Mouse (Mus musculus) regulatory T cell (primary cell): ENCODE measurements around the gene Zfp646.
"Not testable (repeated sequence)": the region's sequence is repeated elsewhere in the genome, so short reads cannot be mapped to it uniquely, and the experiment has no call there.

Experiments
- in situ Hi-C: fragments of 300-600 bp; cut with MboI, MseI; formaldehyde crosslinking; loops from one replicate; pipeline ENCODE4 v1.15.1; 2025; ENCODE audit warnings: high pct_unique_total_duplicates

Zfp646 gene

DNA sequence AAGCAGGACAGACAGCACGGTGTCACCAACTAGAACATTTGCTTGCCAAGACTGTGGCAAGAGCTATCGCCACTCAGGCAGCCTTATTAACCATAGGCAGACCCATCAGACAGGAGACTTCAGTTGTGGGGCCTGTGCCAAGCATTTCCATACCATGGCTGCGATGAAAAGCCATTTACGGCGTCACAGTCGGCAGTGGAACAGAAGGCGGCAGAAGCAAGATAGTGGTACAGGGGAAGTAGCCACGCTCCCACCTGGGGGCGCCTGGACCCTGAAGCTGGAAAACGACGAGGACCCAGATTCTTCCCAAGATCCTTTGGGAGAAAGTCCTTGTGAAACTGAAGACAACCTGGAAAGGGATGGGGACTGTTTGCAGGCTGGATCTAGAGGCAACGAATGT is 4.4 kb downstream of the Zfp646 start:
- in situ Hi-C loops: no loop called here

DNA sequence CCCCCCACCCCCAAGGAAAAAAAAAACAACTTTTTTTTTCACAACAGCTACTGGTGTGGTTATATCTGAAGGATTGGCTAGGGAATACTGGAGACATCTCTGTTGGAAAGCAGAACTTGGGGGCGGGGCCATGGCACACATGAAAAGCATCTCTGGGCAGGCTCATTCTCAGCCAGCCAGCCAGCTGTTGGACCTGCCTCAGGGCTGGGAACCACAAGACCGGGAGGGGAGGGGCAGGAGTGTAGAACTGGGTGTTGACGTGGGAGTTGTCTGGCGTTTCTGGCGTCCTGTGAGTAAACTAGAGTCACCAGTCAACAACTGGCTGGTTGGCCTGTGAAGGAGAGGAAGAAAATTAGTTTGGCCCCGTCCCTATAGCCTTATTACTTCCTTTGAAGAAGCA is 9.9 kb downstream of the Zfp646 start:
- in situ Hi-C loops: no loop called here

DNA sequence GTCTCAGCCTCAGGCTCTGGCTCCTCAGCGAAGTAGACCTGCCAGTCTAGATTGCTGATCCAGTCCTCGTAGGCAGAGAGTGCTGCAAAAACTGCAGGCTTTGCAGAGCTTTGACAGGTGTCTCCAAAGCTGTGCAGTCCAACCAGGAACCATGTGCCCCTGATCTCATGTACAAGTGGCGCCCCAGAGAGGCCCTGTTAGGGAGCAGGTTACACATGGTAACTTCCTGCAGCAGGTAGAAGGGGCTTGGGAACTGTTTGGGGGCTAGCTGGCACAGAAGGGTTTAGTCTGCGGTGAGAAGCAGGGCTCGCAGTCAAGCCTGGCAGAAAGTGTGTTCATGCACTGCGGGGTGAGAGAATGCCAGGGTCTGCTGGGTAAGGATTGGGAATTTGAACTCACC is 10.5 kb downstream of the Zfp646 start:
- in situ Hi-C loops: no loop called here

DNA sequence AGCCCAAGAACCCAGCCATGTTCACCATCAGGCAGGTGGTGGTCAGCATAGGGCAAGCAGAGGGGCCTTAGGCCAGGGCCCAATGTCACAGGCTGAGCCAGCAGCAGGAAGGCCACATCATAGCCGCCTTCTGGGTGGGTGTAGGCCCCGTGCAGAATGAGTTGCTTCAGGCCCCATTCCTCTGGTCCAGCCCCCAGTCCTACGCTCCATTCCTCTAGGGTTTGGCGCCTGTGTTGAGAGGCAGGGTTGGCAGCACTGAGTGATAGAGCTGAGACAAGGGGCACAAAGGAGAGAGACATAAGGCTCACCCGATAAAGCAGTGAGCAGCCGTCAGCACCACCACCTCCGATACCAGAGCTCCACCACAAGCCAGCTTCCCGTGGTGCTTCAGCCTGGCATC is 11.2 kb downstream of the Zfp646 start:
- in situ Hi-C loops: no loop called here

DNA sequence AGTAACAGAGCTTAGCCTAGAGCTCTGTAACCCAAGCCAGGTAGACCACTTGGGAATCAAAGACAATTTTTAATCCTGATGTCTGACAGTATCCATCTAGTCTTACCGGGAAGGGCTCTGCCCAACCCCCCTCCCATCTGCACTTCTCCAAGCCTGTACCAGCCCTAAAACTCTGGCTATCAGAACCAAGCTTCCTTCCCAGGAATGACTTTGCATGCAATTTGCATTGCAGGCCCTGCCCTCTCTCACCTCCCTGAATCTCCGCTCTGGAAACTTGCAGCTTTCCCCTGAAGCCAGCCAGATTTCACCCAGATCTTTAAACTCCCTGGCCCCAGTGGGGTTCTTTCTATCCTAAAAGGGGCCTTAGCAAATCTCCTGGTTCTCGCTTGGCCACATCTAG is 11.8 kb downstream of the Zfp646 start:
- in situ Hi-C loops: no loop called here

DNA sequence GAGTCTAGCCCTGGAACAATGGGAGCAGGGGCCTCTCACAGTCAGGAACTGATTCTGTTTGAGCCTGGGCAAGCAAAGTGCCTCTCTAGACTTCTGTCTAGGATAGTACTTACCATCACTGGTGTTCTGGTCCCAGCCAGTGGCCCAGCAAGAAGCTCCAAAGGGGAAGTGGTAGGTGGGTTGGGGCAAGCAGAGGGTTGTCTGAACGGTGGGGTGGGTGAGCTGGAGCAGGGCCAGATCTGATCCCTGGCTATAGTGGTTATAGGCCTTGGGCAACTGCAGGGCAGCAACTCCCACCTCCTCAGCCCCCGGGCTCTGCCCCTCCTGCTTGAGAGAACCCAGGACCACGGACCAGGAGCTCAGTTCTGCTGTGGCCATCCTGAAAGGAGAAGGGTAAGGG is 12.8 kb downstream of the Zfp646 start:
- in situ Hi-C loops: no loop called here

DNA sequence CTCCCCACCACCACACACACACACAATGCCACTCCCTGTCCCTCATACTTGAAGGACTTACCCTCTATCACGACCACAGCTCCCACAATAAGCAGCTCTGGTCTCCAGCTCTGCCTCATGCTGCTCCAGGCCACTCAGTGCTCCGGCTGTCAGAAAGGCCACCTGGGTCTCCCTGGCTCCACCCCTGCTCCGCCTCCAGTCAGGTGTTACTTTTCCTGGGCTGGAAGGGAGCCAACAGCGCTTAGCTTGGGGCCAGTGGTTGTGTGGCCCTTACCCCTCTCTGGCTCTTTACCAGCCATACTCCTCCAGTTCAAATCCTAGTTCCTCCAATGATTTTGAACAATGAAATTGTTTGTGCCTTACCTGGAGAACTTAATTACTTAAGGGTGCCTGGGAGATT is 14.8 kb downstream of the Zfp646 start, which contains the start of gene Prss53:
Gene Prss53 (minus strand): TSS at position 173 of the 400 bp plus-strand sequence.
- in situ Hi-C loops: no loop called here

DNA sequence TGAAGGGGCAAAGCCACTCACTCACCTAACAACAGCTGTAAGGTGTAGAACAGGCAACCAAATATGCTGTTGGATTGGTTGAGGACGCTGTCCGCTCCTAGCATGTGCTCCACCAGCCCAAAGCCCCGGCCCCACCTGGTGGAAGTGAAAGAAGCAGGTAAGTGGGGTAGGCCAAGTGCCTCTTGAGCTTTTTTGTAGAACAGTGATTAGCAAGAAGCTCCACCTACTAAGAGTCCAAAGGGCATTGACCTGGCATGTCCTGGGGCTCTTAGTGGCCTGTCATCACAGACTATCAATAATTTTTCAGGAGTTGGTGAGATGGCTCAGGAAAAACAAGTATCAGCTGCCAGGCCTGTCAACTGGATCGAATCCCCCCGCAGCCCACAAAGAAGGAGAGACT is 18.5 kb downstream of the Zfp646 start:
- in situ Hi-C loops: no loop called here

DNA sequence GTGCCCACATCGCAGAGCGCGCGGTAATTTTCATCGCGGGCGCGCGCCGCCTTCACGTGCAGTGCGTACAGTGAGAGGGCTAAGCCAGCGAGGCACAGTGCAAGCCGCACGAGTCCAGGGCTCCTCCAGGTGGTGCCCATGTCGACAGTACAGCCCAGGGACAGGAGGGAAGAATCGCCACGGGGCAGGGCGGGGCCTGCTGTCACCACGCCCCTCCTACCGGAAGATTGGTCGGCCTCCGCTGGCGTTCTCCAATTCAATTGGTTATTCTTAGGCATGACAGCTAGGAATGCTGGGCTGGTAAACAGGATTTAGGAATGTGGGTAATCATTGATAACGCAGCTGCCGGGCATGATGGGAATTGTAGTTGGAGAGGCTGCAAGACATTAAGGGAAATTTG is 19.4 kb downstream of the Zfp646 start, which contains the start of the genes Gm21974 and Vkorc1:
Gene Gm21974 (minus strand): TSS at position 13 of the 400 bp plus-strand sequence.
Gene Vkorc1 (minus strand): TSS at position 176 of the 400 bp plus-strand sequence.
- in situ Hi-C loops: no loop called here

DNA sequence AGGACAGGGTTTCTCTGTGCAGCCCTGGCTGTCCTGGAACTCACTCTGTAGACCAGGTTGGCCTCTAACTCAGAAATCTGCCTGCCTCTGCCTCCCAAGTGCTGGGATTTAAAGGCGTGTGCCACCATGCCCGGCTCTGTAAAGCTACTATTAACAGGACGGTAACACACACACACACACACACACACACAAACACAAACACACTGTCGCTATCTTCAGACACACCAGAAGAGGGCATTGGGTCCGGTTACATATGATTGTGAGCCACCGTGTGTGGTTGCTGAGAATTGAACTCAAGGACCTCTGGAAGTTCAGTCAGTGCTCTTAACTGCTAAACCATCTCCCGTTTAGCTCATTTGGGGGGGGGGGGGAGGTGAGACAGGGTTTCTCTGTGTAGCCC is 19.9 kb downstream of the Zfp646 start:
- in situ Hi-C loops: not testable (repeated sequence)

DNA sequence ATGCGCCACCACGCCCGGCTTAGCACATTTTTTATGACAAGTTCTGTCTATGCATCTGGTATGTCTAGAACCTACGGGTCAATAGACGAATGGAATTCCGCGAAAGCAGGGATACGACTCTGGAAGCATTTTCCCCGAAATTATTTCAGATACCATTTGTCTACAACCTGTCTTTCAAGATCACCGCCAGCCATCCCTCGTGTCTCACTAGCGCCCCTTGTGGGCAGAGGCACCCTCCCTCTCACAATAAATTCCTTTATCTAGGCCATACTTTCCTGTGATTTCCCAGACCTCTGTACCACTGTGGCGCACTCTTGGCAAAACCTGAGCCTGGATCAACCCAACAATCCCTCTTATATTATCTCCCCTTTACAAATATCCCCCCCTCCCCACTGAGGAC is 20.4 kb downstream of the Zfp646 start:
- in situ Hi-C loops: no loop called here

DNA sequence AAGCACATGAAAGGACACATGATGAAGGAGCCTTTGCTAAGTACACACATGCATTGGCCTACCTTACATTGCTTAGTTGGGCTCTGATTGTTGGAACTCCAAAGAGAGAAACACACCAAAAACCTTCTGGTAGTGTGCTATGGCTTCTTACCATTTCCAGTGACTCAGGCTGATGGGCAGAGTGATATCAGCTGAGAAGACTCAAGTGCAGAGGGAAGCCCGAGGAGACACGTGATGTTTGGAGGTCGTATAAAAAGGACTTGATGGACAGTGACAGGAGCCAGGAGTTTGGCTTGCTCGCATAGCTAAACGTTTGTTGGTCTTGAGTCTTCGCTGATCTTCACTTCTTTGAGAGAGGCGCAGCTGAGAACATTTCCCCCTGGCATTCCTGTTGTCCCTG is 21.5 kb downstream of the Zfp646 start:
- in situ Hi-C loops: no loop called here

DNA sequence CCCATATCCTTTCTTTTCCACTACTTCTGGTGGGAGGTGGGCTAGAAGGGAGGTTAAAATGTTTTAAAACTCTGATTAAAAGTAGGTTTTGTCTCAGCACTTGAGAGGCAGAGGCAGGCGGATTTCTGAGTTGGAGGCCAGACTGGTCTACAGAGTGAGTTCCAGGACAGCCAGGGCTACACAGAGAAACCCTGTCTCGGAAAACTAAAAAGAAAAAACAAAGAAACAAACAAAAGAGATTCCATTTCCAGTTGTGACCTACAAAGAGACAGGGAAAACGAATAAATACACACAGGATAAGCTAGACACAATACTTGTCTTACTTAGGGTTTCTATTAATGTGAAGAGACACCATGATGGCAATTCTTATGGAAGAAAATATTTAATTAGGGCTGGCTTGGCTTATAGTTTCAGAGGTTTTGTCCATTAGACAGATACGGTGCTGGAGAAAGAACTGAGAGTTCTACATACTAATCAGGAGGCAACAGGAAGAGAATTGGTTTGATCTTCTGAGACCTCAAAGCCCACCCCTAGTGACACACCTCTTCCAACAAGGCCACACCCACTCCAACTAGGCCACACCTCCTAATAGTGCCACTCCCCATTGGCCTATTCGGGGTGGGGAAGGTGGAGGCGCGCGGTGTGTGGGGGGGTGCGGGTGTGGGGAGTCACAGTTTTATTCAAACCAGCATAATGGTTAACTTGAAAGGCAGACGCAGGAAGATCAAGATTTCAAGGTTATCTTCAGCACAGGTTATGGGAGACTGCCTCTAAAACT is 22.3 kb downstream of the Zfp646 start:
- in situ Hi-C loops: no loop called here

DNA sequence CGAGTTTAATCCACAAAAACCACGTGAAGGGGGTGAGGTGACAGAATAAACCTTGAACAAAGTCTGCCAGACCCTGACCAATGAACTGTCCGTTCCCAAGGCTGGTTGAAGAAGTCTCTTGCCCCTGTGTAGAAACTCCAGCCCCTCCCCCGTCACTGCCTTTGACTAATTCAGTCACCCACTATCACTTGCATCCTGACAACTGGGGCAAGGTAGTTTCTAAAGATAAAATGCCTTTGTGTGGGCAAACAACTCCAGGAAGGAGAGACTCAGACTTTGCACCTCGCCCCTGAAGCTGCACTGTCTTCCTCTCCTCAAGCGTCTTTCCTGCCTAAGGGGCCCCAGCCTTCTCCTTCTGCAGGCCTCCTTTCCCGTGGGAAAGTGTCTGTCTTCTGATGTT is 24.0 kb downstream of the Zfp646 start:
- in situ Hi-C loops: no loop called here

DNA sequence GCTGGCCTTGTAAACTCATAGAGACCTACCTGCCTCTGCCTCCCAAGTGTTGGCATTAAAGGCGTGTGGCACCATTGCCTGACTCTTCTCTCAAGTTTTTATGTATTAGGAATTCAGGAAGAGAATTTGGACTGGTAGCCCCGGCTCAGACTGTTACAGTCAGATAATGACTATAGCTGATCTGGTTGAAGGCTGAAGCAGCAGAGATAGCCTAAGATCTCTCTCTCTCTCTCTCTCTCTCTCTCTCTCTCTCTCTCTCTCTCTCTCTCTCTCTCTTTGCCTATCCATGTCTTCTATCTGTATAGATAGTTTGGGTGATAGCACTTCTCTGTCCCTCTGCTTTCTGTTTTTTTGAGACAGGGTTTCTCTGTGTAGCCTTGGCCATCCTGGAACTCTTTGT is 25.8 kb downstream of the Zfp646 start:
- in situ Hi-C loops: no loop called here

DNA sequence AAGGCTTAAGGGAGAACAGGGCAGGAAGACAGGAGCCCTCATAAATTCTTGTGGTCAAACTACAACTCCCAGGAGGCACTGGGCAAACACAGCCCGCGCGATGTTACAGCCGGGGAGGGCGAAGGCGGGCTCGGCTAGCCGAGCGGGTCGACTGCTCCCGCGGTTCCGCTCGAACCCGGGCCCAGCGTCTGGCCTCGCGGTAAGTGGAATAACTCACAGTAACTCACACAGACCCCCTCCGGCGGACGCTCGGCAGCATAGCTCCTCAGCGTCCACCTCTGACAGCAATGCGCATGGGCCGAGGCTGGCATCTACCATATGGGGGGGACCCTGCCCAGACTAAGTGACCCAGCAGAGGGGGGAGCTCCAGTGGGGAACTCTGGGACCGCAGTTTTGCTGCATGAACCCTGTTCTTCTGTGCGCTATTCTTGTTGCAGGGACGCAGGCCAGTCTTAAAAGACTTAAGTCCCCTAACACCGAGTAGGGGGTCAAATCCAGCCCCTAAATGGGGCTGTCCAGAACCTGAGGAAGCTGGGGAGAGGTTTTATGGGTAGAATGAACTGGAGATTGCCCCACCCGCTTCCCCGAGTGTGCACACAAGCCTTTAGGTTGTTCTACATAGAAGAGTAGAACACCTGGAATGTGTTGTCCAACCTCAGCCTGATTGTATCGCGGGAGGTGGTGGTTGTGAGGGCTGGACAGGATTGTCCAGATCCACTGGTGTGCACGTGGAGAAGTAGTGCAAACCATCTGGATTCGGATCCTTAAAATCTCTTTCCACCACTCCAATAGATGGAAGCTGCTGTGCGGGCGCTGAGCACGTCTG is 28.2 kb downstream of the Zfp646 start, which contains the start of gene Bckdk:
Gene Bckdk (plus strand): TSS at position 112 of the 826 bp plus-strand sequence.
- in situ Hi-C loops: no loop called here

DNA sequence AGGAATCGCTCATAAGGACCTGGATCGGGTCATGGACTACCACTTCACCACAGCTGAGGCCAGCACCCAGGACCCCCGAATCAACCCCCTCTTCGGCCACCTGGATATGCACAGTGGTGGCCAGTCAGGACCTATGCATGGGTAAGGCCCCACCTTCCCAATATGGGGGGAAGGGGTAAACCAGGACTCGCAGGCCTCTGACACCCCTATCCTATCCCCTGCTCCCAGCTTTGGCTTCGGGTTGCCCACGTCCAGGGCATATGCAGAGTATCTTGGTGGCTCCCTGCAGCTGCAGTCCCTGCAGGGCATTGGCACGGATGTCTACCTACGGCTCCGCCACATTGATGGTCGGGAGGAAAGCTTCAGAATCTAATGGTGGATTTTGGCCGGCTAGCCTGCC is 31.9 kb downstream of the Zfp646 start:
- in situ Hi-C loops: no loop called here

DNA sequence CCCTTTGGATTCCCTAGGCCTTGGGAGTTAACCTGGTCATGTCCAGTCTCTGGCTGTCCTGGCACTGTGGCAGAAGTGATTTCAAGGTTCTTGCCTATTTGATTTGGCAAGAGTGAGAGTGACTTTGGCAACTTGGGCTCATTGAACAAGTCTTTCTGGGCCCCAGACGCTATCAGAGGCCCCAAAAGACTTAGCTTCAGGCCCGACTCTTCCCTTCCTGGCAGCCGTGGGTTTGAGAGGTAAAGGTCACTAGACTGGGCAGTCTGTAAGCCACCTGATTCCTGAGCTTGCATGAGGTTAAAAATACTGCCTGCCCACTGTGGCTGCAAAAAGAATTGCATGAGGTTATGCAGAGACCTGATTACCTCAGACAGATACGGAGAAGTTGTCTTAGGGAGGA is 32.6 kb downstream of the Zfp646 start:
- in situ Hi-C loops: no loop called here

DNA sequence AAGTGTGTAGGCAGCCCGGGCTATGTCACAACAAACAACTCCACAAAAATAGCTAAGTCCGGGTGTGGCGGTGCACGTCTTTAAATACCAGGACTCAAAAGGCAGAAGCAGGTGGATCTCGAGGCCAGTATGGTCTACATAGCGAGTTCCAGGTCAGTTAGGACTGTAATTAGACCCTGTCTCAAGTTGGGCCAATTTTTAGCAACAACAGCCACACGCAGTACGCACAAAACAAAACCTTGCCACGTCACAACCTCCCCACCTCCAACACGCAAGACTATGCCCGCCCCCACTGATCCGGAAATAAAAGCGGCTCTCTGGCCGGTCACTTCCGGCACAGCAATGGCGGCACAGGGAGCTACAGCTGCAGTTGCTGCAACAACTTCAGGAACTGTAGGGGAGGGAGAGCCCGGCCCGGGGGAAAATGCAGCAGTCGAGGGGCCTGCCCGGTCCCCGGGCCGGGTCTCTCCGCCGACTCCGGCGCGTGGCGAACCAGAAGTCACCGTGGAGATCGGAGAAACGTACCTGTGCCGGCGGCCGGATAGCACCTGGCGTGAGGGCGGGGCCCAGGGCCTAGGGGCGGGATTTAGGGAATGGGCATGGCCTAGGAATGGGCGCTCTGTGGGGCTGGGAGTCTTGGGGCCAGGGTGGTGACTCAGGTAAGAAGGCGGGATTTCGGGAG is 36.3 kb downstream of the Zfp646 start, which contains the start of gene Kat8:
Gene Kat8 (plus strand): TSS at position 327 of the 682 bp plus-strand sequence.
- in situ Hi-C loops: no loop called here

DNA sequence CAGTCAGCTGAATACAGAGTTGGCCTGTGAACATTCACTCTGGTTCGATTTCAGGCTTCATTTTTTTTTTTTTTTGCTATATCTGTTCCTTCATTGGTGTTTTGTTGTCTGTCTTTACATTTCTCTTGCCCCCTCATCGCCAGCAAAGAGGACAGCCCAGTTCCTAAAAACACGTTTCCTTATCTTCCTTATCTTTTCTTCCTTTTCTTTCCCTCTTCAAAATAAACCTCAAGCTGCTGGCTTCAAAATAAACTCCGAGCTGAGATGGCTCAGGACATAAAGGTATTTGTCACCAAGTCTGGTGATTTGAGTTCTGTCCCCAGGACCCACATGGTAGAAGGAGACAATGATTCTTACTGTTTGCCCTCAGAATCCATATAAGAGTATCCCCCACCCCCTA is 36.9 kb downstream of the Zfp646 start:
- in situ Hi-C loops: no loop called here

DNA sequence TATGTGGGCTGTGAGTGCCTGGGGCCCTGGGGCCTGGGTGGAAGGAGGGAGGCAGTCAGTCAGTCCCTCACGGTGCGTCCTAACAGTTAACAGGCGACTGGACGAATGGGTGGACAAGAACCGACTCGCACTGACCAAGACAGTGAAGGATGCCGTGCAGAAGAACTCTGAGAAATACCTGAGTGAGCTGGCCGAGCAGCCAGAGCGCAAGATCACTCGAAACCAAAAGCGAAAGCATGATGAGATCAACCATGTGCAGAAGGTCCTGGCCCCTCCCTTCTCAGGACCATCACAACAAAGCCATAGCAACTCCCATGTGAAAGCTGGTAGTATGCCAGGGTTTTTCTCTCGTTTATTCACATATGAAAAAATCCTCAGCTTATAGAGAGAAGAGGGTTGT is 39.3 kb downstream of the Zfp646 start:
- in situ Hi-C loops: no loop called here

DNA sequence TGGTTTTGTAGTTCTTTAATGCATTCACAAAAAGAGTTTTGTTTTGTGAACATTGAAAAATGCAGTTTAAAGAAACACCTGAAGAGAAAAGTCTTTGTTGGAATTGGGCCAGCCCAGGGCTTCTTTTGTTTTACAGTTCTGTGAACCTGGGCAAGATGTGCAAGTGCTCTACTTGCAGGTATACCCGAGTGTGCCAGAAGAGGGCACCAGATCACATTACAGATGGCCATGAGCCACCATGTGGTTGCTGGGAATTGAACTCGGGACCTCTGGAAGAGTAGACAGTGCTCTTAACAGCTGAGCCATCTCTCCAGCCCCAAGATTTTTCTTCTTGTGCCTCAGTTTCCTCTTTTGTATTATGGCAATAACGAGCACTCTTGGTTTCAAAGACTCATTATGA is 42.2 kb downstream of the Zfp646 start:
- in situ Hi-C loops: no loop called here
